8 mouse cellular contexts compared by ENCODE assay signal in genomic region chr11:86684126-86685012, GRCm38 (mm10). TPM values are rescaled to one million over a fixed set of nuclear protein-coding genes. Genes with fewer than 3 reads are reported as not detected.
DNase-seq lines count a peak whose midpoint lies in the region; ATAC-seq and TF ChIP-seq lines count a peak whose summit lies in the region.

No protein-coding gene starts in this region.

- TF ChIP-seq CTCF in thymus, adult 2 months (IDR thresholded peaks at IDR 0.05; ENCODE audit: borderline replicate concordance, control insufficient read depth, extremely low read depth, insufficient read depth, low read length, poor library complexity): no peak
- TF ChIP-seq CTCF in liver, embryonic 14.5 days (IDR thresholded peaks at IDR 0.05; ENCODE audit: low read depth): no peak

- no peak for TF ChIP-seq POLR2A in thymus, adult 2 months (IDR thresholded peaks at IDR 0.05; ENCODE audit: control insufficient read depth, extremely low read depth, insufficient read depth, low read length, poor library complexity)

- peak overlapping the region; percentile 67; the same call in 1 of the 2 replicates for H3K27ac ChIP-seq in thymus, adult 2 months (ENCODE audit: control insufficient read depth, insufficient read depth, low read length)
- peak overlapping the region; percentile 94 for H3K27ac ChIP-seq in liver, embryonic 14.5 days

- TF ChIP-seq EP300 in liver, embryonic 14.5 days (IDR thresholded peaks at IDR 0.05; ENCODE audit: low read depth): no peak; the same call in 1 of the 2 replicates

- H3K4me3 ChIP-seq in thymus, adult 2 months (ENCODE audit: control insufficient read depth, insufficient read depth, low read length): peak overlapping the region; percentile 75
- peak overlapping the region; percentile 79 to 91 for H3K4me3 ChIP-seq in liver, embryonic 14.5 days (ENCODE audit: insufficient read depth in 1 of 2, low read depth in 2 of 2, low read length in 2 of 2)

- no peaks in the 10 kb centered on the region for H3K9me3 ChIP-seq in liver, embryonic 14.5 days (ENCODE audit: control insufficient read depth, low read length)

- H3K4me1 ChIP-seq in thymus, adult 2 months (replicated peaks; ENCODE audit: control insufficient read depth, insufficient read depth, low read length): no peaks in the 10 kb centered on the region; the same call in 1 of the 2 replicates
- peaks cover 13 to 19% of the 10 kb centered on the region in 2 experiments for H3K4me1 ChIP-seq in liver, embryonic 14.5 days (replicated peaks; ENCODE audit: control insufficient read depth in 2 of 2, insufficient read depth in 2 of 2, low read length in 1 of 2)

- ATAC-seq in liver, embryonic 14.5 days (ENCODE audit: insufficient read depth): no peak

- H3K27me3 ChIP-seq in thymus, adult 2 months (ENCODE audit: control insufficient read depth, insufficient read depth, low read length): no peaks in the 10 kb centered on the region
- no peaks in the 10 kb centered on the region for H3K27me3 ChIP-seq in liver, embryonic 14.5 days (ENCODE audit: control insufficient read depth, insufficient read depth, low read length)

- H3K9ac ChIP-seq in liver, embryonic 14.5 days (replicated peaks): peak overlapping the region; percentile 96

- H3K4me2 ChIP-seq in liver, embryonic 14.5 days (ENCODE audit: low read depth): peak overlapping the region; percentile 91

- DNase-seq in embryo, embryonic 10.5 days (ENCODE audit: low spot score): peak; percentile 7
- no peak for DNase-seq in embryo, embryonic 11 days
- no peak for DNase-seq in thymus, adult 2 months
- no peak for DNase-seq in thymus, postnatal 25 days
- no peak for DNase-seq in liver, embryonic 14.5 days (ENCODE audit: low read depth in 3 of 3, low spot score in 3 of 3)
- no peak for DNase-seq in right cerebral cortex, adult 2 months (ENCODE audit: low spot score in 2 of 2)
- no peak for DNase-seq in cerebellum, postnatal 14 days
- DNase-seq in left cerebral cortex, adult 11 months (ENCODE audit: low spot score): no peak

- WGBS in thymus, adult 2 months: 6% methylated on average over 20 of the region's 20 CpGs
- WGBS in liver, embryonic 14.5 days (ENCODE audit: insufficient replicate concordance): 4% methylated on average over 20 of the region's 20 CpGs

- H3K36me3 ChIP-seq in thymus, adult 2 months (ENCODE audit: control insufficient read depth, insufficient read depth, low read length): no peaks in the 10 kb centered on the region
- H3K36me3 ChIP-seq in liver, embryonic 14.5 days (replicated peaks; ENCODE audit: control insufficient read depth, insufficient read depth, low read depth): peaks cover 13% of the 10 kb centered on the region

RNA-seq across cellular contexts. Expression of gene Ptrh2, which starts 0.6 kb away (rescaled TPM):
- 4.3 and 5.2 TPM in 2 replicates for polyA plus RNA-seq in thymus, adult 2 months (2012; rRNA removed)
- polyA plus RNA-seq in liver, embryonic 14.5 days (2012; rRNA removed): 5.9 and 10.5 TPM in 2 replicates
- polyA plus RNA-seq in liver, embryonic 14.5 days (2014; fragmentation: Nextera tagmentation; extraction: Ambion mirVana): 19.2 and 20.9 TPM in 2 replicates

RNA-seq across cellular contexts. Expression of gene Vmp1, which starts 0.7 kb away (rescaled TPM):
- 33.3 and 36.7 TPM in 2 replicates for polyA plus RNA-seq in thymus, adult 2 months (2012; rRNA removed)
- polyA plus RNA-seq in liver, embryonic 14.5 days (2012; rRNA removed): 26.9 and 33.1 TPM in 2 replicates
- polyA plus RNA-seq in liver, embryonic 14.5 days (2014; fragmentation: Nextera tagmentation; extraction: Ambion mirVana): 94.2 and 98.4 TPM in 2 replicates
